Mouse (Mus musculus): ENCODE measurements around the gene Sept1. TPM values are rescaled to one million over a fixed set of nuclear protein-coding genes. Genes with fewer than 3 reads are reported as not detected.

The Sept1 gene
- total RNA-seq, 1 experiment = 85.8 TPM

GRCm38 (mm10) chr7:127208553-127209438 lies 24.1 kb downstream of the Sept1 start, which contains the start of gene Mylpf:
Gene Mylpf, plus strand, starts transcription at chr7:127208890.
- Histone ChIP-seq H3K36me3 (ENCODE audit: control insufficient read depth, insufficient read depth, low read length, poor library complexity, severe bottlenecking) (peaks cover 7% of the 10 kb centered on the region), H3K9ac (ENCODE audit: insufficient read depth, low read depth, low read length, poor library complexity, severe bottlenecking) (peak within 1 kb of the TSS; percentile 97), H3K27ac (ENCODE audit: insufficient read depth, low read depth, low read length, poor library complexity, severe bottlenecking) (peak within 1 kb of the TSS; percentile 85), H3K4me3 (ENCODE audit: insufficient read depth in 1 of 2, low read depth in 1 of 2, low read length in 2 of 2, poor library complexity in 1 of 2, severe bottlenecking in 1 of 2) (peak within 1 kb of the TSS; percentile 93 to 94), H3K9me3 (ENCODE audit: control insufficient read depth, insufficient read depth, low read depth, low read length) (no peaks in the 10 kb centered on the region), H3K4me1 (ENCODE audit: control insufficient read depth in 2 of 2, insufficient read depth in 2 of 2, low read length in 2 of 2, poor library complexity in 1 of 2) (peaks cover 11 to 24% of the 10 kb centered on the region in 2 experiments)
- peak; percentile 97 for DNase-seq (ENCODE audit: low read depth, low spot score)
- in situ Hi-C loops (cut with MboI; ENCODE audit: low sequenced_read_pairs in 2 of 2, unreplicated experiment in 2 of 2) = no loop called here
- TF ChIP-seq MAFK (IDR thresholded peaks at IDR 0.05; ENCODE audit: insufficient read depth, low read depth, low read length) = no peak
- peak; percentile 75 for TF ChIP-seq CHD2 (IDR thresholded peaks at IDR 0.05; ENCODE audit: low read depth, low read length)
- TF ChIP-seq HCFC1 (IDR thresholded peaks at IDR 0.05; ENCODE audit: borderline replicate concordance, insufficient read depth, low read length) = no peak
- no peak for TF ChIP-seq ZC3H11A (IDR thresholded peaks at IDR 0.05; ENCODE audit: borderline replicate concordance, low read depth, low read length)
- TF ChIP-seq ZNF384 (IDR thresholded peaks at IDR 0.05; ENCODE audit: low read depth, low read length) = peak; percentile 99

- H3K4me3 ChIP-seq (ENCODE audit: insufficient read depth in 1 of 2, low read depth in 1 of 2, low read length in 2 of 2, poor library complexity in 1 of 2, severe bottlenecking in 1 of 2) = peak within 1 kb of the TSS; percentile 93 to 94
- H3K9ac ChIP-seq (ENCODE audit: insufficient read depth, low read depth, low read length, poor library complexity, severe bottlenecking) = peak within 1 kb of the TSS; percentile 97
- peak within 1 kb of the TSS; percentile 85 for H3K27ac ChIP-seq (ENCODE audit: insufficient read depth, low read depth, low read length, poor library complexity, severe bottlenecking)
- peaks cover 9 to 27% of the 10 kb centered on the region in 2 experiments for H3K4me1 ChIP-seq (ENCODE audit: control insufficient read depth in 2 of 2, insufficient read depth in 2 of 2, low read length in 2 of 2, poor library complexity in 1 of 2)
- H3K36me3 ChIP-seq (ENCODE audit: control insufficient read depth, insufficient read depth, low read length, poor library complexity, severe bottlenecking) = peaks cover 11% of the 10 kb centered on the region
- TF ChIP-seq ZC3H11A (IDR thresholded peaks at IDR 0.05; ENCODE audit: borderline replicate concordance, low read depth, low read length) = no peak
- TF ChIP-seq MAFK (IDR thresholded peaks at IDR 0.05; ENCODE audit: insufficient read depth, low read depth, low read length) = no peak
- TF ChIP-seq HCFC1 (IDR thresholded peaks at IDR 0.05; ENCODE audit: borderline replicate concordance, insufficient read depth, low read length) = no peak
- TF ChIP-seq ZNF384 (IDR thresholded peaks at IDR 0.05; ENCODE audit: low read depth, low read length) = no peak
- TF ChIP-seq CHD2 (IDR thresholded peaks at IDR 0.05; ENCODE audit: low read depth, low read length) = no peak
- in situ Hi-C loops (cut with MboI; ENCODE audit: low sequenced_read_pairs in 2 of 2, unreplicated experiment in 2 of 2) = no loop called here
- H3K9me3 ChIP-seq (ENCODE audit: control insufficient read depth, insufficient read depth, low read depth, low read length) = no peaks in the 10 kb centered on the region
- DNase-seq (ENCODE audit: low read depth, low spot score) = no peak
Measured at GRCm38 (mm10) chr7:127208295-127208552, 24.7 kb downstream of the Sept1 start, which contains the start of gene Tbc1d10b. Gene Tbc1d10b, minus strand, starts transcription at chr7:127208468.

- Histone ChIP-seq H3K9ac (ENCODE audit: insufficient read depth, low read depth, low read length, poor library complexity, severe bottlenecking) (peak overlapping the region; percentile 97), H3K4me3 (ENCODE audit: insufficient read depth in 1 of 2, low read depth in 1 of 2, low read length in 2 of 2, poor library complexity in 1 of 2, severe bottlenecking in 1 of 2) (peak overlapping the region; percentile 93 to 94), H3K36me3 (ENCODE audit: control insufficient read depth, insufficient read depth, low read length, poor library complexity, severe bottlenecking) (peaks cover 16% of the 10 kb centered on the region), H3K9me3 (ENCODE audit: control insufficient read depth, insufficient read depth, low read depth, low read length) (no peaks in the 10 kb centered on the region), H3K27ac (ENCODE audit: insufficient read depth, low read depth, low read length, poor library complexity, severe bottlenecking) (peak overlapping the region; percentile 85), H3K4me1 (ENCODE audit: control insufficient read depth in 2 of 2, insufficient read depth in 2 of 2, low read length in 2 of 2, poor library complexity in 1 of 2) (peaks cover 6 to 24% of the 10 kb centered on the region in 2 experiments; a peak in 3 of 4 replicates)
- in situ Hi-C loops (cut with MboI; ENCODE audit: low sequenced_read_pairs in 2 of 2, unreplicated experiment in 2 of 2) = no loop called here
- DNase-seq (ENCODE audit: low read depth, low spot score) = no peak
- no peak for TF ChIP-seq MAFK (IDR thresholded peaks at IDR 0.05; ENCODE audit: insufficient read depth, low read depth, low read length)
- TF ChIP-seq ZC3H11A (IDR thresholded peaks at IDR 0.05; ENCODE audit: borderline replicate concordance, low read depth, low read length) = no peak
- no peak for TF ChIP-seq ZNF384 (IDR thresholded peaks at IDR 0.05; ENCODE audit: low read depth, low read length)
- TF ChIP-seq HCFC1 (IDR thresholded peaks at IDR 0.05; ENCODE audit: borderline replicate concordance, insufficient read depth, low read length) = no peak
- TF ChIP-seq CHD2 (IDR thresholded peaks at IDR 0.05; ENCODE audit: low read depth, low read length) = no peak
Measured at GRCm38 (mm10) chr7:127207374-127208294, 25.3 kb downstream of the Sept1 start.

- Histone ChIP-seq H3K9ac (ENCODE audit: insufficient read depth, low read depth, low read length, poor library complexity, severe bottlenecking) (peak overlapping the region; percentile 97), H3K36me3 (ENCODE audit: control insufficient read depth, insufficient read depth, low read length, poor library complexity, severe bottlenecking) (peaks cover 20% of the 10 kb centered on the region), H3K27ac (ENCODE audit: insufficient read depth, low read depth, low read length, poor library complexity, severe bottlenecking) (0 out of 2 replicates have a peak overlapping the region, but pooled peaks have one; percentile 8), H3K4me1 (ENCODE audit: control insufficient read depth in 2 of 2, insufficient read depth in 2 of 2, low read length in 2 of 2, poor library complexity in 1 of 2) (peaks cover 6 to 24% of the 10 kb centered on the region in 2 experiments), H3K4me3 (ENCODE audit: insufficient read depth in 1 of 2, low read depth in 1 of 2, low read length in 2 of 2, poor library complexity in 1 of 2, severe bottlenecking in 1 of 2) (peak overlapping the region; percentile 93 to 94), H3K9me3 (ENCODE audit: control insufficient read depth, insufficient read depth, low read depth, low read length) (no peaks in the 10 kb centered on the region)
- in situ Hi-C loops (cut with MboI; ENCODE audit: low sequenced_read_pairs in 2 of 2, unreplicated experiment in 2 of 2) = no loop called here
- TF ChIP-seq ZC3H11A (IDR thresholded peaks at IDR 0.05; ENCODE audit: borderline replicate concordance, low read depth, low read length) (no peak), HCFC1 (IDR thresholded peaks at IDR 0.05; ENCODE audit: borderline replicate concordance, insufficient read depth, low read length) (no peak), ZNF384 (IDR thresholded peaks at IDR 0.05; ENCODE audit: low read depth, low read length) (no peak)
- no peak for DNase-seq (ENCODE audit: low read depth, low spot score)
Measured at GRCm38 (mm10) chr7:127206606-127207005, 26.3 kb downstream of the Sept1 start.
